Mouse (Mus musculus) heart, adult 2 months (tissue): ENCODE results near the gene Xrcc2. TPM values are rescaled to one million over a fixed set of nuclear protein-coding genes. Genes with fewer than 3 reads are reported as not detected.
"Not testable (repeated sequence)": the region's sequence is repeated elsewhere in the genome, so short reads cannot be mapped to it uniquely, and the experiment has no call there.

Experiments
- DNase-seq, 2 experiments: peaks; one replicate each; pipeline ENCODE4 v3.0.0; 2021
- H3K27ac ChIP-seq: fragments of 200-600 bp; 2 replicates; pipeline ENCODE4 v1.8.1; 2022
- H3K27me3 ChIP-seq: fragments of 200-500 bp; 2 replicates; pipeline ENCODE4 v1.6.1; 2012; ENCODE audit warnings: mild to moderate bottlenecking, low read length, inconsistent platforms, mixed read lengths; ENCODE audit not compliant: control insufficient read depth, insufficient read depth
- H3K36me3 ChIP-seq: fragments of 200-500 bp; 2 replicates; pipeline ENCODE4 v1.6.1; 2012; ENCODE audit warnings: low read length, inconsistent platforms; ENCODE audit not compliant: control insufficient read depth, insufficient read depth
- H3K4me1 ChIP-seq: fragments of 200-500 bp; 2 replicates; pipeline ENCODE4 v1.6.1; 2011; ENCODE audit warnings: low read length; ENCODE audit not compliant: control insufficient read depth, insufficient read depth
- H3K4me3 ChIP-seq: fragments of 200-600 bp; 2 replicates; pipeline ENCODE4 v1.8.1; 2022
- H3K79me2 ChIP-seq: fragments of 200-500 bp; replicated peaks from 2 replicates; pipeline ENCODE4 v1.6.1; 2012; ENCODE audit warnings: mild to moderate bottlenecking, inconsistent platforms, low read length, moderate library complexity, mixed read lengths; ENCODE audit not compliant: control insufficient read depth, insufficient read depth
- H3K9ac ChIP-seq: fragments of 200-500 bp; 2 replicates; pipeline ENCODE4 v1.6.1; 2012; ENCODE audit warnings: low read depth, mild to moderate bottlenecking, control low read depth, inconsistent platforms, low read length, mixed read lengths
- CTCF ChIP-seq: fragments of 200-600 bp; IDR thresholded peaks from 2 replicates; pipeline ENCODE4 v1.8.1; 2022; ENCODE audit warnings: antibody characterized with exemption, mild to moderate bottlenecking, moderate library complexity
- EP300 ChIP-seq: fragments of 200-500 bp; IDR thresholded peaks from 2 replicates; pipeline ENCODE4 v1.6.1; 2011; ENCODE audit warnings: low read depth, low read length, control low read depth; ENCODE audit not compliant: insufficient read depth
- POLR2A ChIP-seq: fragments of 200-500 bp; IDR thresholded peaks from 2 replicates; pipeline ENCODE4 v1.6.1; 2011; ENCODE audit warnings: mild to moderate bottlenecking, low read depth, low read length, control low read depth; ENCODE audit not compliant: insufficient read depth
- WGBS: fragments of 180-500 bp; shearing (Covaris S2); methylation state at CpG from one replicate; pipeline ENCODE4 v1.1.7; 2018; 5-methylcytosine and 5-hydroxymethylcytosine counted together
- intact Hi-C: fragments of 180-260 bp; cut with DNase I; formaldehyde crosslinking; loops from one replicate; pipeline ENCODE4 v1.15.1; 2025
- polyA plus RNA-seq: library from polyadenylated mRNA; depleted of rRNA; stranded (reverse); fragments of >200 nt; gene quantifications from 2 replicates; pipeline ENCODE4 v1.2.3, GENCODE M21; 2012
- total RNA-seq, 2 experiments: library from RNA; stranded (reverse); gene quantifications; 2 replicates each; pipeline ENCODE4 v1.2.3; 2021

Xrcc2 gene
- total and polyA plus RNA-seq, 3 experiments, result 3.0 to 7.3 (median 4.8) TPM

DNA sequence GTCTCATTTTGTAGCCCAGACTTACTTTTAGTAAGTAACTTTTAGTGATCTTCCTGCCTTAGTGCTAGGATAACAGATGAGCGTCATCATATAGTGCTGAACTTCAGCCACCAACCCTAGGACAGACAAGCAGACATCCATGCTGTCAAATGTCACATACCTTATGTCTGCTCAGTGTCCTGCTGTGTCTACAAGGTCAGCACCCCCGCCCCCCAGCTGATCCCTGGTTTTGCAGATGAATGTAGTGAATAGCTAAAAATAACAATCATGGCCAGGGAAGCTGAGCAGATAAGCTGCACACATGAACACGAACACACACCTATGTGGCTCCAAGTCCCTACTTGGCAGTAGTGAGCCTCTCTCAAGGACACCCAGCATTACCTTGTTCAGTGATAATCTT, 43.0 kb upstream of the Xrcc2 start:
- H3K36me3 ChIP-seq, result no peaks in the 10 kb centered on the region
- TF ChIP-seq EP300, result 0 out of 2 replicates have a peak, but pooled peaks have one; percentile 30
- TF ChIP-seq POLR2A, result no peak
- WGBS, result 35% methylated on average over 3 of the region's 3 CpGs
- no peaks in the 10 kb centered on the region for H3K27me3 ChIP-seq
- DNase-seq, result no peak
- intact Hi-C loops, result no loop called here
- H3K27ac ChIP-seq, result no peak overlapping the region
- no peaks in the 10 kb centered on the region for H3K79me2 ChIP-seq
- peaks cover 4% of the 10 kb centered on the region; the same call in 1 of the 2 replicates for H3K4me1 ChIP-seq
- H3K4me3 ChIP-seq, result no peak overlapping the region
- H3K9ac ChIP-seq, result no peak overlapping the region

DNA sequence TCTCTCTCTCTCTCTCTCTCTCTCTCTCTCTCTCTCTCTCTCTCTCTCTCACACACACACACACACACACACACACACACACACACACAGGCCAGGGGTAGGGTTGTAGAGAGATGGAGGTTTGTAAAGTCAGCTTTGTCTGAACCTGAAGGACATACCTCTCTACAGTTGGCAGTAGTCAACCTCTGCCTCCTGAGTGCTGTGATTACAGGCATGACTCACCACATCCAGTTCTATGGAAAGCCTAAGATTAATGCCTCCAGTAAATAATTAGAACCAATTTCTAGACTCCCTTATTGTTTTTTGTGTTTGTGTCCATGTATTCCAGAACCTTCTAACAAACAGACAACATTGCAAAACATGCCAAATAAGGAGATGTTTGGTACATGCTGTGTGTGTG, 42.3 kb upstream of the Xrcc2 start:
- TF ChIP-seq EP300, result no peak
- no peak for TF ChIP-seq CTCF
- TF ChIP-seq POLR2A, result no peak
- 0 out of 2 replicates have a peak, but pooled peaks cover 1% of the 10 kb centered on the region for H3K4me1 ChIP-seq
- H3K27me3 ChIP-seq, result no peaks in the 10 kb centered on the region
- intact Hi-C loops, result no loop called here
- no peaks in the 10 kb centered on the region for H3K79me2 ChIP-seq
- H3K36me3 ChIP-seq, result no peaks in the 10 kb centered on the region
- no peak overlapping the region for H3K4me3 ChIP-seq
- no peak overlapping the region for H3K9ac ChIP-seq
- DNase-seq, result no peak
- H3K27ac ChIP-seq, result no peak overlapping the region

DNA sequence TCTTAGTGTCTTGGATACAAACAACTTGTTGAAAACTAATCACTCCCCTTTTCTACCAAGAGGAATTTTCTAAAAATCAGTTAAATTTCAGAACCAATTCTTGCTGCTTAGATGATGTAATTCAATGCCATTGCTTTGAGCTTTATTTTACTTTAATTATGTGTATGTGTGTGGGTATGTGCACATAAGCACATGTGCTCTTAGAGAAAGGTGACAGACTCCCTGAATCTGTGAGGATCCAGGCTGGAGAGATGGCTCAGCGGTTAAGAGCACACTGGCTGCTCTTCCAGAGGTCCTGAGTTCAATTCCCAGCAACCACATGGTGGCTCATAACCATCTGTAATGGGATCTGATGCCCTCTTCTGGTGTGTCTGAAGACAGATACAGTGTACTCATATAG, 33.3 kb upstream of the Xrcc2 start:
- H3K27ac ChIP-seq, H3K4me3 ChIP-seq, H3K4me1 ChIP-seq, DNase-seq, intact Hi-C loops, H3K79me2 ChIP-seq, H3K27me3 ChIP-seq, H3K9ac ChIP-seq, H3K36me3 ChIP-seq: not testable (repeated sequence)
- 93% methylated on average over 1 of the region's 1 CpGs for WGBS

DNA sequence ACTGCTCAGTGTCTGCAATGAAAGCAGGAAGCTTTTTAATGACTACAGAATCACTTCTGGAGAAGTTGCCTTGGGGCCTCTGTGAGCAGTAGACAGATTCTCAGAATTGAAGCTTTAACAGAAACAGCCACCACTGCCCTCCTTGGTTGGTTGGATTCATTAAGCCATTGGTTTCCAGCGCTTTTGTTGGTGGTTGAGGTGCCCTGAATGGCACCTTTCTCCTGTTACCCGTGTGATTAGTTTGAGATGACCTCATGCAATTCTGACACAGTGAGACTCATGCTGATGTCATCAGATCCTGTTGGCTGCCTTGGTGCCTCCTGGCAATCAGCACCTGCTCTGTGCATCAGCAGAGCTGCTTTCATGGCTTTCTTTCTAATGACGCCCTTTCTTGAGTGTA, 32.8 kb upstream of the Xrcc2 start:
- Histone ChIP-seq H3K27ac (no peak overlapping the region), H3K79me2 (no peaks in the 10 kb centered on the region), H3K4me3 (no peak overlapping the region), H3K27me3 (no peaks in the 10 kb centered on the region), H3K4me1 (no peaks in the 10 kb centered on the region), H3K9ac (no peak overlapping the region), H3K36me3 (no peaks in the 10 kb centered on the region)
- WGBS, result 69% methylated on average over 3 of the region's 3 CpGs
- intact Hi-C loops, result no loop called here
- no peak for DNase-seq
- TF ChIP-seq EP300 (no peak), POLR2A (no peak), CTCF (no peak)

DNA sequence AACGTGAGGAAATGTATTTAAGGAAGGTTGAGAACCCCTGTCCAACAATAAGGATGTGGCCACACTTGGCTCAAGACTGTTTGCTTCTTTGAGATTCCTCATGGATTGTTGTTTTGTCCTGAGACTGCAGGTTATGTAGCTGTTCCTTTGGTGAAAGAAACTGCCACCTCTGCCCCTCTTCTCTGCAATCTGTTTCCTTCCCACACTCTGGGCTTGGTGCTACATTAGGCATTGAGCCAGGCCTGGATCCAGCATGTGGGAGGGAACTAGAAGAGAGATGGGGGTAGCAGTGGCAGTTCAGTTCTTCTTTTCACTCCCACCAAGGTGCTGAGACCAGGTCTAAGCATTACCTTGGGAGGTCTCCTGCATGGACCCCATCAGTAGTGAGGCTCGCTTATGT, 30.2 kb upstream of the Xrcc2 start:
- intact Hi-C loops, result loop anchor here (2.0 kb wide), 1 partner anchor 315 kb away; no protein-coding TSS in a partner anchor
- WGBS, result 64% methylated on average over 2 of the region's 2 CpGs
- no peak for TF ChIP-seq CTCF
- no peak for TF ChIP-seq EP300
- TF ChIP-seq POLR2A, result no peak
- H3K27ac ChIP-seq, result no peak overlapping the region
- H3K9ac ChIP-seq, result no peak overlapping the region
- H3K27me3 ChIP-seq, result no peaks in the 10 kb centered on the region
- DNase-seq, result no peak
- no peak overlapping the region for H3K4me3 ChIP-seq
- no peaks in the 10 kb centered on the region for H3K4me1 ChIP-seq
- H3K36me3 ChIP-seq, result no peaks in the 10 kb centered on the region
- no peaks in the 10 kb centered on the region for H3K79me2 ChIP-seq

DNA sequence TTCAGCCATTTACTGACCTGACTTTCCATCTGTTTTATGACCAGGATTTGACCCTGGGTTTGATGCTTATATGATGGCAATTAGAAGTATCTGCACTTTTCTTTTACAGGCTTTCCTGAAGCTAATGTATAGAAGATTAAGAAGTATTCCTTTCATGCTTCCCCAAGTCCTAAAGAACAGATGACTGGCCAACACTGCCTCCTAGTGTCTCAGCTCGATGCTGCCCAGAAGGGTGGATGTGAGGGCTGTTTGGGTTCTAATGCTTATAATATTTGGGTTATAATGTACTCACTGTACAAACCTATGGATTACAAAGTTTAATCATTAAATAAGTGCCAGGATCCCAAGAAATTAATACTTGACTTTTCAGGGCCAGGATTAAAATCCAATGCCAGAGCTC, 28.7 kb upstream of the Xrcc2 start:
- H3K27ac ChIP-seq, result no peak overlapping the region
- DNase-seq, result peak; percentile 23 to 58
- no peak overlapping the region for H3K4me3 ChIP-seq
- WGBS, result 3% methylated on average over 1 of the region's 1 CpGs
- no peak overlapping the region for H3K9ac ChIP-seq
- no peaks in the 10 kb centered on the region for H3K36me3 ChIP-seq
- H3K4me1 ChIP-seq, result no peaks in the 10 kb centered on the region
- H3K27me3 ChIP-seq, result no peaks in the 10 kb centered on the region
- H3K79me2 ChIP-seq, result no peaks in the 10 kb centered on the region
- intact Hi-C loops, result loop anchor here (2.0 kb wide), 1 partner anchor 314 kb away; no protein-coding TSS in a partner anchor
- TF ChIP-seq CTCF, result peak; percentile 87
- 0 out of 2 replicates have a peak, but pooled peaks have one; percentile 43 for TF ChIP-seq EP300
- no peak for TF ChIP-seq POLR2A
